Mouse (Mus musculus): ENCODE results near the gene Mxi1. TPM values are rescaled to one million over a fixed set of nuclear protein-coding genes. Genes with fewer than 3 reads are reported as not detected.

The Mxi1 gene
- polyA plus RNA-seq, 1 experiment from 2014 or later: 40.2 TPM

GRCm38 (mm10) chr19:53359160-53360033, 49.1 kb downstream of the Mxi1 start:
- H3K36me3 ChIP-seq: 0 out of 2 replicates have a peak, but pooled peaks cover 10% of the 10 kb centered on the region
- H3K9me3 ChIP-seq (replicated peaks): no peaks in the 10 kb centered on the region
- no peak for ATAC-seq (replicated peaks; ENCODE audit: low FRiP score)
- no peak overlapping the region for H3K9ac ChIP-seq
- peaks cover 18% of the 10 kb centered on the region for H3K4me1 ChIP-seq
- no peak overlapping the region for H3K4me2 ChIP-seq
- H3K4me3 ChIP-seq (replicated peaks): no peak overlapping the region
- 62% methylated on average over 22 of the region's 22 CpGs for WGBS
- no peak overlapping the region; the same call in 1 of the 2 replicates for H3K27ac ChIP-seq
- no peaks in the 10 kb centered on the region for H3K27me3 ChIP-seq

DNA sequence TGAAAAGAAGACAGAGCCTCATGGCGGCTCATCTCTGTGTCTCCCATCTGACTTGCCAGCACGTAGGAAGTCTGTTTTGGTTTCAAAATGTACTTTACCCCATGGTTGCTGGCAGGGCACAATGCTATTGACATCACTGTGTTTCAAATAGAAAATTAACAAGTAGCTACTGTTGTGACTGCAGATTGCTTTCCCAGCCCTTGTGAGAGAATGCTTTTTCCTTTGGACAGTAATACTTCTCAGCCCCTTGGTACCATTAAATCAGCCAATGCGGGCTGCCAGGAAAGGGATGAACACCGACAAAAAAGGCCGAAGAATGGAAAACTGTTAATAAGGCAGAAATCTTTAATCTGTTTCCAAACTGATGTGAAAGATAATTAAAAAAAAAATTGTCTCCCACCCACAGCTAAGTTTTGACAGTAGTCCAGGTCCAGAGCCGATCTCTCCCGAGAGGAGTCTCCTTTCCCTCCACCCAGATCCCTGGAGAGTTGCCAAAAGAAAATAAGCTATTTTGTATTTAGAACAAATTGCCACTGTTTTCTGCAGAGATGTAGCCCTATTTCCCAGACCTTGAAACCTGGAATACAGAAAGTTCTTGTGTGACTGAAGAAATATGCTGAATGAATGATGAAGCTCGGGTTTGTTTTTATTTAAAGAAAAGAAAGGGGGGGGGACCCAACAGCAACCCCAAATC, 50.1 kb downstream of the Mxi1 start:
- Histone ChIP-seq H3K27me3 (no peaks in the 10 kb centered on the region), H3K9ac (no peak overlapping the region), H3K4me2 (no peak overlapping the region), H3K4me1 (peaks cover 27% of the 10 kb centered on the region), H3K27ac (no peak overlapping the region), H3K9me3 (replicated peaks) (no peaks in the 10 kb centered on the region), H3K36me3 (0 out of 2 replicates have a peak, but pooled peaks cover 10% of the 10 kb centered on the region), H3K4me3 (replicated peaks) (no peak overlapping the region)
- ATAC-seq (replicated peaks; ENCODE audit: low FRiP score): no peak
- 62% methylated on average over 8 of the region's 8 CpGs for WGBS

- no peak for ATAC-seq (replicated peaks; ENCODE audit: low FRiP score)
- Histone ChIP-seq H3K9ac (no peak overlapping the region), H3K27me3 (no peaks in the 10 kb centered on the region), H3K36me3 (0 out of 2 replicates have a peak, but pooled peaks cover 7% of the 10 kb centered on the region), H3K9me3 (replicated peaks) (no peaks in the 10 kb centered on the region), H3K4me1 (peaks cover 35% of the 10 kb centered on the region), H3K27ac (no peak overlapping the region), H3K4me3 (replicated peaks) (no peak overlapping the region), H3K4me2 (no peak overlapping the region)
- 42% methylated on average over 2 of the region's 2 CpGs for WGBS
Observed at GRCm38 (mm10) chr19:53362967-53363366, 52.6 kb downstream of the Mxi1 start.

DNA sequence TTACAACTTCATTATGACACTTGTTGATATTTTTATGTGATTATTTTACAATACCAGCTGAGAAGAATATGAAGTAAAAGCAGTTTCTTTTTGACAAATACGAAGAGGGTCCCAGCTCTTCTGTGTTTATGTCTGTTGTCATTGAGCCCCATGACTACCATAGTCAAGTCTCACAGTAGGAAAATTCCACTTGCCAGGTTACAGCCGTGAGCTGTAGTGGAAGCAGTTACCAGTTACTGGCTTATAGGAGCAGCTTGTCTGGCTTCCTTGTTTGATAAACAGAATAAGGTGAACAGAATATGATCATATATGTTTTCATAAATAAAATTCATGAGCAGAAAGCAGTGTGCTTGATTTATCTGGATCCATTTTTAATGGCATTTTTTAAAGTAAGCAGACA, 54.2 kb downstream of the Mxi1 start:
- Histone ChIP-seq H3K27ac (0 out of 2 replicates have a peak overlapping the region, but pooled peaks have one; percentile 18), H3K27me3 (no peaks in the 10 kb centered on the region), H3K4me1 (peaks cover 39% of the 10 kb centered on the region), H3K4me3 (replicated peaks) (no peak overlapping the region), H3K9me3 (replicated peaks) (no peaks in the 10 kb centered on the region), H3K9ac (no peak overlapping the region), H3K4me2 (peak overlapping the region; percentile 44; the same call in 1 of the 2 replicates), H3K36me3 (0 out of 2 replicates have a peak, but pooled peaks cover 7% of the 10 kb centered on the region)
- ATAC-seq (replicated peaks; ENCODE audit: low FRiP score): no peak
- WGBS: 64% methylated on average over 2 of the region's 2 CpGs

GRCm38 (mm10) chr19:53364963-53365362, 54.6 kb downstream of the Mxi1 start:
- Histone ChIP-seq H3K9ac (no peak overlapping the region), H3K4me2 (peak overlapping the region; percentile 44), H3K27ac (peak overlapping the region; percentile 74), H3K27me3 (no peaks in the 10 kb centered on the region), H3K4me1 (peaks cover 42% of the 10 kb centered on the region), H3K9me3 (replicated peaks) (no peaks in the 10 kb centered on the region), H3K4me3 (replicated peaks) (0 out of 2 replicates have a peak overlapping the region, but pooled peaks have one; percentile 14), H3K36me3 (0 out of 2 replicates have a peak, but pooled peaks cover 7% of the 10 kb centered on the region)
- WGBS: 28% methylated on average over 9 of the region's 9 CpGs
- peak; percentile 77; the same call in 1 of the 2 replicates for ATAC-seq (replicated peaks; ENCODE audit: low FRiP score)

DNA sequence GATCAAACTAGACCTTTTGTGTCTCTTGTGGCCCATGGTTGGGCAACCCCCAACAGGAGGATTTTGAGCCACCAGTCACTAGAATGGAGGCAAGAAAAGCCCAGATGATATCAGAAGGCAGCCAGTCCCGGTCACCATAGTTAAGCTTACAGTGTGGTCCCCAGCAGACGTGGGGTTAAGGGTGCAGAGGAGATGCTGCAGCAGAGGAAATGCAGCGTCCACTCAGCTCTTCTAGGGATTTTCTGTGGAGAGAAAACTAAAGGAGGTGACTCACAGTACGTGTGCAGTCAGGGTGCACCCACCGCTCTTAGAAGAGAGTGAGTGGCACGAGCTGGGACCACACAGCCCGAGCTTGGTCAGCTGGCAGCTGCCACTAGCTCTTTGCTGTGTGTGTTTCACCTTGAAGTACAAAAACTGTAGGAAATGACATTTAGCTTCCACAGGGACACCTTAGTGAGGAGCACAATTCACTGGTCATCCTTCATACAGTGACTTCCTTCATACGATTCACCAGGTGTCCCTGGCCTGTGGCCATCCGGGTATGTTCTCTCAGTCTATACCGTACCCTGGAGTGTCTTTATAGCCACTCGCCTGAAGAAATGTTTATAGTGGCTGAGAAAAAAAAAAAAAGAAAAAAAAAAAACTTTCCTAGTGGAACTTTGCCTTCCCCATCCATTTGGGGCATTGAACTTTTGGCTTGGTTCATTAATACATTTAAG, 55.9 kb downstream of the Mxi1 start:
- 78% methylated on average over 11 of the region's 11 CpGs for WGBS
- H3K27me3 ChIP-seq: no peaks in the 10 kb centered on the region
- H3K4me3 ChIP-seq (replicated peaks): no peak overlapping the region
- H3K9ac ChIP-seq: no peak overlapping the region
- H3K4me2 ChIP-seq: no peak overlapping the region
- peaks cover 30% of the 10 kb centered on the region for H3K4me1 ChIP-seq
- H3K9me3 ChIP-seq (replicated peaks): no peaks in the 10 kb centered on the region
- no peak overlapping the region for H3K27ac ChIP-seq
- peaks cover 13% of the 10 kb centered on the region; the same call in 1 of the 2 replicates for H3K36me3 ChIP-seq
- ATAC-seq (replicated peaks; ENCODE audit: low FRiP score): no peak

- 80% methylated on average over 7 of the region's 7 CpGs for WGBS
- H3K4me1 ChIP-seq: peaks cover 32% of the 10 kb centered on the region
- ATAC-seq (replicated peaks; ENCODE audit: low FRiP score): no peak
- no peak overlapping the region for H3K27ac ChIP-seq
- H3K36me3 ChIP-seq: peaks cover 19% of the 10 kb centered on the region
- no peaks in the 10 kb centered on the region for H3K27me3 ChIP-seq
- H3K4me2 ChIP-seq: no peak overlapping the region
- H3K9ac ChIP-seq: no peak overlapping the region
- no peaks in the 10 kb centered on the region for H3K9me3 ChIP-seq (replicated peaks)
- no peak overlapping the region for H3K4me3 ChIP-seq (replicated peaks)
Observed at GRCm38 (mm10) chr19:53366881-53367280, 56.6 kb downstream of the Mxi1 start.

- H3K9me3 ChIP-seq (replicated peaks): no peaks in the 10 kb centered on the region
- H3K27ac ChIP-seq: no peak overlapping the region
- peaks cover 30% of the 10 kb centered on the region for H3K36me3 ChIP-seq
- no peak overlapping the region for H3K9ac ChIP-seq
- no peak; the same call in 1 of the 2 replicates for ATAC-seq (replicated peaks; ENCODE audit: low FRiP score)
- no peak overlapping the region for H3K4me3 ChIP-seq (replicated peaks)
- no peak overlapping the region; the same call in 1 of the 2 replicates for H3K4me2 ChIP-seq
- peaks cover 35% of the 10 kb centered on the region for H3K4me1 ChIP-seq
- no peaks in the 10 kb centered on the region for H3K27me3 ChIP-seq
- 29% methylated on average over 14 of the region's 14 CpGs for WGBS
Observed at GRCm38 (mm10) chr19:53369469-53370043, 59.2 kb downstream of the Mxi1 start.

- no peak overlapping the region for H3K9ac ChIP-seq
- WGBS: 86% methylated on average over 15 of the region's 15 CpGs
- no peak overlapping the region for H3K4me3 ChIP-seq (replicated peaks)
- H3K9me3 ChIP-seq (replicated peaks): no peaks in the 10 kb centered on the region
- H3K27ac ChIP-seq: no peak overlapping the region
- no peak for ATAC-seq (replicated peaks; ENCODE audit: low FRiP score)
- no peaks in the 10 kb centered on the region for H3K27me3 ChIP-seq
- H3K4me2 ChIP-seq: no peak overlapping the region
- peaks cover 28% of the 10 kb centered on the region for H3K4me1 ChIP-seq
- H3K36me3 ChIP-seq: peaks cover 35% of the 10 kb centered on the region
Observed at GRCm38 (mm10) chr19:53370233-53370632, 59.9 kb downstream of the Mxi1 start.

DNA sequence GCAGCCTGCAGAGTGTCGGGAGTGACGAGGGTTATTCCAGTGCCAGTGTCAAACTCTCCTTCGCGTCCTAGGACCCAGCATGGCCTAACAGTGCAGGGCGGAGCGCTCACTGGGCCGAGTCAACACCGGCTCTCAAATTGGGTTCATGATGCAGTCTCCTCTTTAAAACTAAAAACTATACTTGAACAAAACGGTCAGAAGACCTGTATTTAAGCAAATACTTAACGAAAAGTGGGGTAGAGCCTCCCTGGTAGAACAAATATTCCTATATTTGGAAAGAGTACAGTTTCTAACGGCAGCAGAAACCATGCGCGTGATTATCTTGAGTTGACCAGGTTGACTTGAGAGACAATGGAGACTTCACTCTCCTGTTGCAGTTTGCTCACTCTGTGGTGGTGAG, 61.3 kb downstream of the Mxi1 start, which contains the start of gene Gm10197:
Gm10197 (minus strand) TSS at position 101 of the 400 bp plus-strand sequence.
- Histone ChIP-seq H3K9me3 (replicated peaks) (no peaks in the 10 kb centered on the region), H3K36me3 (peaks cover 42% of the 10 kb centered on the region), H3K4me3 (replicated peaks) (no peak within 1 kb of the TSS), H3K27ac (no peak within 1 kb of the TSS; the same call in 1 of the 2 replicates), H3K4me1 (peaks cover 19% of the 10 kb centered on the region), H3K27me3 (no peaks in the 10 kb centered on the region), H3K4me2 (no peak within 1 kb of the TSS), H3K9ac (no peak within 1 kb of the TSS)
- WGBS: 88% methylated on average over 13 of the region's 13 CpGs
- ATAC-seq (replicated peaks; ENCODE audit: low FRiP score): no peak

DNA sequence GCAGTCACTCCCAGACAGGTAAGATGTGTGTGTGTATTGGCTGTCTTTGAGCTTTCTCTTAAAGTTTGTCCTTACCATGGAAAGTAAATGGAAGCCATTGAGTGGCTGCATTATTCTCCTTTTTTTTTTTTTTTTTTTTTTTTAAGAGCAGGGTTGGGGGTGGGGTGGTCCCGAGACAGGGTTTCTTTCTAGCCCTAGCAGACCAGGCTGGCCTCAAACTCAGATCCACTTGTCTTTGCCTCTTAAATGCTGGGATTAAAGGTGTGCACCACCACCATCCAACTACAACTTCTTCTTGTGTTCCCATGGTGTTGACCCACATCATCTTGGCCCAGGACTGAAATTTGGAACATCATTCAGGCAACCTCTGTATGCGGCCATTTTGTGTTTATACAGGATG, 63.3 kb downstream of the Mxi1 start:
- Histone ChIP-seq H3K9ac (no peak overlapping the region), H3K36me3 (peaks cover 58% of the 10 kb centered on the region), H3K27ac (no peak overlapping the region), H3K4me3 (replicated peaks) (no peak overlapping the region), H3K27me3 (no peaks in the 10 kb centered on the region), H3K4me1 (peaks cover 19% of the 10 kb centered on the region), H3K9me3 (replicated peaks) (no peaks in the 10 kb centered on the region), H3K4me2 (no peak overlapping the region)
- no peak for ATAC-seq (replicated peaks; ENCODE audit: low FRiP score)
- WGBS: 92% methylated on average over 2 of the region's 2 CpGs

All from kidney, embryonic 15.5 days (tissue).